Mouse (Mus musculus) adrenal gland, postnatal 10 days (tissue): Measurements from ENCODE around the gene Msl1. TPM values are rescaled to one million over a fixed set of nuclear protein-coding genes. Genes with fewer than 3 reads are reported as not detected.

Experiments used
- DNase-seq: peaks from one replicate; pipeline ENCODE4 v3.0.0; 2021; ENCODE audit warnings: mixed read lengths
- total RNA-seq, 2 experiments: library from RNA; stranded (reverse); gene quantifications; 2 replicates each; pipeline ENCODE4 v1.2.3; 2021

Gene Msl1
- total RNA-seq, 2 experiments from 2014 or later = 79.4 to 88.6 TPM

- DNase-seq = no peak
Measured at GRCm38 (mm10) chr11:98763502-98763861, 31.8 kb upstream of the Msl1 start.

GRCm38 (mm10) chr11:98764091-98764490 is 31.2 kb upstream of the Msl1 start:
- DNase-seq = no peak

- DNase-seq = no peak
Measured at GRCm38 (mm10) chr11:98764746-98765145, 30.6 kb upstream of the Msl1 start.

GRCm38 (mm10) chr11:98765421-98766309 is 29.7 kb upstream of the Msl1 start:
- no peak for DNase-seq

- no peak for DNase-seq
Measured at GRCm38 (mm10) chr11:98766346-98766745, 29.0 kb upstream of the Msl1 start.

GRCm38 (mm10) chr11:98766816-98767215 is 28.5 kb upstream of the Msl1 start:
- DNase-seq = no peak

GRCm38 (mm10) chr11:98767276-98767675 is 28.0 kb upstream of the Msl1 start:
- no peak for DNase-seq

- no peak for DNase-seq
Measured at GRCm38 (mm10) chr11:98767713-98768112, 27.6 kb upstream of the Msl1 start.

GRCm38 (mm10) chr11:98768127-98769006 is 26.9 kb upstream of the Msl1 start:
- no peak for DNase-seq

- DNase-seq = no peak
Measured at GRCm38 (mm10) chr11:98769007-98769954, 26.0 kb upstream of the Msl1 start.

GRCm38 (mm10) chr11:98770096-98770975 is 25.0 kb upstream of the Msl1 start:
- no peak for DNase-seq

- DNase-seq = no peak
Measured at GRCm38 (mm10) chr11:98771131-98771530, 24.2 kb upstream of the Msl1 start.

GRCm38 (mm10) chr11:98771844-98772525 is 23.3 kb upstream of the Msl1 start:
- DNase-seq = peak; percentile 49

GRCm38 (mm10) chr11:98772667-98773171 is 22.6 kb upstream of the Msl1 start:
- peak; percentile 76 for DNase-seq

- peak; percentile 100 for DNase-seq
Measured at GRCm38 (mm10) chr11:98773635-98774295, 21.6 kb upstream of the Msl1 start.

GRCm38 (mm10) chr11:98774582-98775347 is 20.6 kb upstream of the Msl1 start, which contains the start of gene Nr1d1:
Gene Nr1d1, minus strand, starts transcription at chr11:98775333.
- DNase-seq = no peak

GRCm38 (mm10) chr11:98775348-98776051 is 19.8 kb upstream of the Msl1 start:
- peak; percentile 99 for DNase-seq
